Mouse (Mus musculus) kidney, postnatal 0 days (tissue): ENCODE data around the gene Il3. TPM values are rescaled to one million over a fixed set of nuclear protein-coding genes. Genes with fewer than 3 reads are reported as not detected.

Experiments used
- ATAC-seq: fragments of 200-750 bp; cut with Nextera tagmentation; replicated peaks from 2 replicates; pipeline ENCODE4 v1.8.0; 2017; ENCODE audit warnings: low read depth, moderate number of reproducible peaks, moderate TSS enrichment, moderate library complexity; ENCODE audit not compliant: low FRiP score
- DNase-seq: peaks from one replicate; pipeline ENCODE4 v3.0.0-alpha.2; 2016; ENCODE audit warnings: low spot score
- H3K27ac ChIP-seq: fragments of 300-500 bp; sonication (generic); 2 replicates; pipeline ENCODE4 v1.5.1; 2014; ENCODE audit warnings: mild to moderate bottlenecking
- H3K27me3 ChIP-seq: fragments of 300-500 bp; sonication (generic); 2 replicates; pipeline ENCODE4 v1.6.1; 2014; ENCODE audit warnings: low read length, mixed read lengths; ENCODE audit not compliant: insufficient read depth
- H3K36me3 ChIP-seq: fragments of 300-500 bp; sonication (generic); 2 replicates; pipeline ENCODE4 v1.6.1; 2014; ENCODE audit warnings: low read length, mixed read lengths; ENCODE audit not compliant: insufficient read depth
- H3K4me1 ChIP-seq: fragments of 300-500 bp; sonication (generic); replicated peaks from 2 replicates; pipeline ENCODE4 v1.6.1; 2014; ENCODE audit warnings: antibody characterized with exemption, low read length, mixed read lengths; ENCODE audit not compliant: insufficient read depth
- H3K4me2 ChIP-seq: fragments of 300-500 bp; sonication (generic); 2 replicates; pipeline ENCODE4 v1.6.1; 2014; ENCODE audit warnings: mild to moderate bottlenecking, low read length, moderate library complexity, mixed read lengths
- H3K4me3 ChIP-seq: fragments of 300-500 bp; sonication (generic); replicated peaks from 2 replicates; pipeline ENCODE4 v1.5.1; 2014; ENCODE audit warnings: low read depth, low read length
- H3K9ac ChIP-seq: fragments of 300-500 bp; sonication (generic); 2 replicates; pipeline ENCODE4 v1.6.1; 2014; ENCODE audit warnings: low read depth, low read length
- H3K9me3 ChIP-seq: fragments of 300-500 bp; sonication (generic); replicated peaks from 2 replicates; pipeline ENCODE4 v1.6.1; 2016; ENCODE audit warnings: low read length, inconsistent platforms, mixed read lengths
- CTCF ChIP-seq: IDR thresholded peaks from 2 replicates; pipeline ENCODE4 v1.5.1; 2016; ENCODE audit warnings: antibody characterized with exemption, low read depth, mild to moderate bottlenecking, moderate library complexity
- WGBS: fragments of 180-500 bp; shearing (Covaris S2); extraction: QIAGEN DNeasy Blood & Tissue Kit; methylation state at CpG from one replicate; pipeline ENCODE4 v1.1.7; 2014; 5-methylcytosine and 5-hydroxymethylcytosine counted together
- polyA plus RNA-seq: library from polyadenylated mRNA; unstranded; fragments of >200 nt; fragmentation: Nextera tagmentation; extraction: Ambion mirVana; gene quantifications from 2 replicates; pipeline ENCODE4 v1.2.1, GENCODE M21; 2015

Il3 gene
- polyA plus RNA-seq, 1 experiment from 2014 or later, result not detected

GRCm38 (mm10) chr11:54244465-54244864 lies 22.6 kb downstream of the Il3 start:
- H3K9ac ChIP-seq, result no peak overlapping the region
- H3K36me3 ChIP-seq, result no peaks in the 10 kb centered on the region
- no peak overlapping the region for H3K4me2 ChIP-seq
- 78% methylated on average over 6 of the region's 6 CpGs for WGBS
- ATAC-seq (no peak), DNase-seq (no peak)
- no peak overlapping the region for H3K27ac ChIP-seq
- TF ChIP-seq CTCF, result no peak
- H3K27me3 ChIP-seq, result no peaks in the 10 kb centered on the region
- H3K4me3 ChIP-seq, result no peak overlapping the region
- no peaks in the 10 kb centered on the region for H3K9me3 ChIP-seq
- no peaks in the 10 kb centered on the region for H3K4me1 ChIP-seq

DNA sequence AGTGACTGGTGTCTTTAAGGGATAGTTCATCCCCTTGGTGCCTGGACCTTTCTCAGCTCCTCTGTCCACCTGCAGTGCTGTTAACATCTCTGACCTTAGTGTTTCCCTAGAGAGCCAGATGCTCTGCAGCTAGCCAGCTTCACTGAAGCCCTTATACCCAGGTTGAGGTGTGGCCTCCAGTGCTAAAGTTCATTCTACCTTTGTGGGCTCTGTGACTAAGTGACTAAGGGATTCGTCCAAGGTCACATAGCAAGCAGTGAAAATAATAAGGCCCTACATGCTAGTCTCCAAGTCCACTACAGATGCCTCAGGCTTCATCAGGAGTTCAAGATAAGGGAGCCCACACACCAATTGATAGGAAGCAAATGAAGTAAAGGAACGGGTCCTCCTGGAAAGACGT lies 24.6 kb downstream of the Il3 start:
- ATAC-seq, result no peak
- Histone ChIP-seq H3K4me1 (no peaks in the 10 kb centered on the region), H3K9me3 (no peaks in the 10 kb centered on the region), H3K27me3 (no peaks in the 10 kb centered on the region), H3K27ac (no peak overlapping the region), H3K9ac (no peak overlapping the region), H3K4me2 (no peak overlapping the region), H3K4me3 (no peak overlapping the region), H3K36me3 (no peaks in the 10 kb centered on the region)
- no peak for DNase-seq
- WGBS, result 90% methylated on average over 3 of the region's 3 CpGs
- no peak for TF ChIP-seq CTCF

DNA sequence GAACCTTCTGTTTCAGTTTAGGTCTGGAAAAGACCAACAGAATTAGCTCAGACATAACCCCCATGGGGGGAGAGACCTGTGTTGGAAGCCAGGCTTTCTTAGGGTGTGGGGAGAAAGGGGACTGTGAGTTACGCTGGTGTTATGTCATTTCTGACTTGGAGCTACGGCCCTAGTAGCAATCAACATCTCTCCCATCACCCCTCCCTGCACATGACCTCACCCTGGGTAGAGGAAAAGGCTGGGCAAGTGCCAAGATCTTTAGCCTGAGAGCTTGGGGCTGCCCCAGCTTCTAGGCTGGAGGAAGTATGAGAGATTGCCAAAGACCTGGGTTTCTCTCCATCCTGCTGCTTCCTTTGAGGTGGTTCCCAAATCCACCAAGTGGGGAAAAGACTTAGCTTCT lies 30.1 kb downstream of the Il3 start:
- WGBS, result 60% methylated on average over 2 of the region's 2 CpGs

GRCm38 (mm10) chr11:54227478-54227877 lies 39.6 kb downstream of the Il3 start:
- ATAC-seq, result no peak

More for the DNA sequence above, 30.1 kb downstream of the Il3 start:
- H3K4me1 ChIP-seq, result no peaks in the 10 kb centered on the region
- H3K9me3 ChIP-seq, result no peaks in the 10 kb centered on the region
- no peak overlapping the region for H3K4me2 ChIP-seq
- H3K4me3 ChIP-seq, result no peak overlapping the region
- no peaks in the 10 kb centered on the region for H3K36me3 ChIP-seq
- no peak overlapping the region for H3K27ac ChIP-seq
- TF ChIP-seq CTCF, result no peak
- H3K9ac ChIP-seq, result no peak overlapping the region
- no peak for ATAC-seq
- no peak for DNase-seq
- no peaks in the 10 kb centered on the region for H3K27me3 ChIP-seq

DNA sequence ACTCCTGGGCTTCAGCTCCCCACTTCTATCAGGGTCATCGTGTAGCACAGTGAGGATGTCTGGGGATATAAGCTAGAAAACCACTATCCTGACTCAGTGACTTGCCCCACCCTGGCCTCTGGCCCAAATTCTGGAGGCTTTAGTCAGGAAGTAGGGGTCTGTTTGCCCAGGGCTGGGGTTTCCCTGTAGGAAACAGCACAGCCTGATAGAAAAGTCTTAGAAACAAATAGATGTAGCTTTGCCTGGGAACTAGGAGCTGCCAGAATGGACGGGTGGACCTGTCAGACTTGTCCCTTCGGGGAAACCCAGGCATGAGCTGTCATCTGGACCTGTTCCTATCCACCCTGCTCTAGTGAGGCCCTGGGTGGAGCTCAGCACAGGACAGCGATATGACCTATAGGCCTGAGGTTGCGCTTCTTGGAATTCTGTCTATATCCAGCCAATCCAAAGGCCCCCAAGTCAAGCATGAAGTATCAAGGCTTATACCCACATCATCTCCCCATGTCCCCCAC lies 42.5 kb downstream of the Il3 start:
- WGBS, result 81% methylated on average over 5 of the region's 5 CpGs
- no peak for DNase-seq
- Histone ChIP-seq H3K36me3 (no peaks in the 10 kb centered on the region), H3K4me1 (no peaks in the 10 kb centered on the region), H3K4me3 (no peak overlapping the region), H3K9me3 (no peaks in the 10 kb centered on the region), H3K27ac (no peak overlapping the region), H3K9ac (no peak overlapping the region), H3K27me3 (no peaks in the 10 kb centered on the region), H3K4me2 (no peak overlapping the region)
- ATAC-seq, result no peak
- no peak for TF ChIP-seq CTCF

More at GRCm38 (mm10) chr11:54227478-54227877, 39.6 kb downstream of the Il3 start:
- H3K27me3 ChIP-seq, result no peaks in the 10 kb centered on the region
- no peak overlapping the region for H3K4me3 ChIP-seq
- H3K4me1 ChIP-seq, result no peaks in the 10 kb centered on the region
- WGBS, result 90% methylated on average over 2 of the region's 2 CpGs
- no peak overlapping the region for H3K27ac ChIP-seq
- no peak for DNase-seq
- no peaks in the 10 kb centered on the region for H3K9me3 ChIP-seq
- no peaks in the 10 kb centered on the region for H3K36me3 ChIP-seq
- TF ChIP-seq CTCF, result no peak
- no peak overlapping the region for H3K4me2 ChIP-seq
- no peak overlapping the region for H3K9ac ChIP-seq

- Histone ChIP-seq H3K9ac (no peak overlapping the region), H3K4me1 (no peaks in the 10 kb centered on the region), H3K36me3 (no peaks in the 10 kb centered on the region), H3K9me3 (no peaks in the 10 kb centered on the region), H3K27me3 (no peaks in the 10 kb centered on the region), H3K4me3 (no peak overlapping the region), H3K27ac (no peak overlapping the region), H3K4me2 (no peak overlapping the region)
- no peak for ATAC-seq
- DNase-seq, result no peak
- TF ChIP-seq CTCF, result no peak
- 67% methylated on average over 9 of the region's 9 CpGs for WGBS
Observed at GRCm38 (mm10) chr11:54223637-54224474, 43.2 kb downstream of the Il3 start.
